Mouse (Mus musculus): ENCODE results near the gene Pgls. TPM values are rescaled to one million over a fixed set of nuclear protein-coding genes. Genes with fewer than 3 reads are reported as not detected.

Gene Pgls
- total and polyA plus RNA-seq, 3 experiments: 58.6 to 80.4 (median 66.3) TPM

- Histone ChIP-seq H3K27ac (no peak overlapping the region), H3K79me2 (replicated peaks; ENCODE audit: control insufficient read depth, insufficient read depth, low read length) (no peaks in the 10 kb centered on the region), H3K27me3 (ENCODE audit: control insufficient read depth, insufficient read depth, low read length) (no peaks in the 10 kb centered on the region), H3K4me1 (ENCODE audit: control insufficient read depth, insufficient read depth, low read length) (peaks cover 5% of the 10 kb centered on the region; the same call in 1 of the 2 replicates), H3K9ac (ENCODE audit: low read depth, low read length) (no peak overlapping the region), H3K4me3 (no peak overlapping the region), H3K36me3 (ENCODE audit: control insufficient read depth, insufficient read depth, low read length) (no peaks in the 10 kb centered on the region)
- intact Hi-C loops (cut with DNase I): no loop called here
- no peak for DNase-seq
- TF ChIP-seq CTCF (IDR thresholded peaks at IDR 0.05): no peak
- TF ChIP-seq POLR2A (IDR thresholded peaks at IDR 0.05; ENCODE audit: insufficient read depth, low read depth, low read length): no peak
- no peak for TF ChIP-seq EP300 (IDR thresholded peaks at IDR 0.05; ENCODE audit: insufficient read depth, low read depth, low read length)
Measured at GRCm38 (mm10) chr8:71598375-71598774, 6.4 kb downstream of the Pgls start.

DNA sequence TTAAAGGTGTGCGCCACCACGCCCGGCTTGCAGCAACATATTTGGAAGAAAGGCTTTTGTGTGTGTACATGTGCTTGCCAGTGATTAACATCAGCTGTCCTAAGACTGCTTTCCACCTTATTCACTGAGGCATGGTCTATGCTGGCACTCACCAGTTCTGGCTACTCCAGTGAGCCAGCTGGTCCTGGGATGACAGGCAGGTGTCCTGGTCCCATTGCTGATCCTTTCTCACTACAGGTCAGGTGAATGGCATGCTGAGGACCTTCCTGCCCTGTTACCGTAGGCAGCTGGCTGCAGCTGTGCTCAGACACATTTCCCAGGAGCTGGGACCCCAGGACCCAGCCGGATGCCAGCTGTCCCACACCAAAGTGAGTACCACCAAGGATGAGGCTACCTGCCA is 6.9 kb downstream of the Pgls start:
- Histone ChIP-seq H3K36me3 (ENCODE audit: control insufficient read depth, insufficient read depth, low read length) (no peaks in the 10 kb centered on the region), H3K4me1 (ENCODE audit: control insufficient read depth, insufficient read depth, low read length) (peaks cover 6% of the 10 kb centered on the region), H3K4me3 (no peak overlapping the region), H3K27me3 (ENCODE audit: control insufficient read depth, insufficient read depth, low read length) (no peaks in the 10 kb centered on the region), H3K27ac (no peak overlapping the region), H3K9ac (ENCODE audit: low read depth, low read length) (no peak overlapping the region), H3K79me2 (replicated peaks; ENCODE audit: control insufficient read depth, insufficient read depth, low read length) (no peaks in the 10 kb centered on the region)
- DNase-seq: no peak
- WGBS: 95% methylated on average over 5 of the region's 5 CpGs
- TF ChIP-seq EP300 (IDR thresholded peaks at IDR 0.05; ENCODE audit: insufficient read depth, low read depth, low read length) (no peak), POLR2A (IDR thresholded peaks at IDR 0.05; ENCODE audit: insufficient read depth, low read depth, low read length) (no peak), CTCF (IDR thresholded peaks at IDR 0.05) (no peak)
- intact Hi-C loops (cut with DNase I): no loop called here

DNA sequence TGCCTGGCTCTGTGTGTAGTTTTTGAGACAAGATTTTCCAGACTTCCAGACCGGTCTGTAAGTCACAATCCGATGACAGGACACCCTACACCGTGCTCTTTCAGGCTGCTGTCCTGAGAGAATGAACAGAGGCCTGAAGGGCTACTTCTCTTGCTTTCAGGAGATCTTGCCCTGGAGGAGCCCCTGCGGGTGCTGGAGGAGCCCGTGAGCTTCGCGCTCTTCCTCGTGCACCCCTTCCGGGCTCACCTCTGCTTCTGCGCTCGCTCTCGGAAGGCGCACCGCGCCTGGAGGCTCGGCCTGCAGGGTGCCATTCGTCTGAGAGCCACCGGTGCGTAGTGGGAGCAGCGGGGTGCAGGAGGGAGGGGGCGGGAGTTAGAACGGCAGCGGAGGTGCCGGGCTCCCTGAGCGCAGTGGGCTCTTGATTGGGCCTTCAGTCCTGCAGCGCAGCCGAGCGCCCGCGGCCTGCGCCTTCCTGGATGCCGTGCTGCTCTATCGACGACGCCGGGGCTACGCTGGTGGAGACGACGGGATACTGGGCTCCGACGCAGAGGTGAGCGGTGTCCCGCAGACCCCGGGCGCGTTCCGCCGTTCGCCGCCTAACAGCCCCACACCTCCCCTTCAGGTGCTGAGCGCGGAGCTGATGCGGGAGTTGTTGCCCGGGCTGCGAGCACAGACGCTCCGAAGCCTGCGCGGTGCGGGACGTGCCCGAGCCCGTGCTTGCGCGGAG is 10.1 kb downstream of the Pgls start:
- TF ChIP-seq EP300 (IDR thresholded peaks at IDR 0.05; ENCODE audit: insufficient read depth, low read depth, low read length): no peak
- Histone ChIP-seq H3K36me3 (ENCODE audit: control insufficient read depth, insufficient read depth, low read length) (no peaks in the 10 kb centered on the region), H3K27me3 (ENCODE audit: control insufficient read depth, insufficient read depth, low read length) (no peaks in the 10 kb centered on the region), H3K4me3 (peak overlapping the region; percentile 36), H3K4me1 (ENCODE audit: control insufficient read depth, insufficient read depth, low read length) (peaks cover 3% of the 10 kb centered on the region), H3K79me2 (replicated peaks; ENCODE audit: control insufficient read depth, insufficient read depth, low read length) (no peaks in the 10 kb centered on the region), H3K9ac (ENCODE audit: low read depth, low read length) (peak overlapping the region; percentile 40), H3K27ac (no peak overlapping the region)
- DNase-seq: no peak
- 10% methylated on average over 65 of the region's 65 CpGs for WGBS
- intact Hi-C loops (cut with DNase I): no loop called here

DNA sequence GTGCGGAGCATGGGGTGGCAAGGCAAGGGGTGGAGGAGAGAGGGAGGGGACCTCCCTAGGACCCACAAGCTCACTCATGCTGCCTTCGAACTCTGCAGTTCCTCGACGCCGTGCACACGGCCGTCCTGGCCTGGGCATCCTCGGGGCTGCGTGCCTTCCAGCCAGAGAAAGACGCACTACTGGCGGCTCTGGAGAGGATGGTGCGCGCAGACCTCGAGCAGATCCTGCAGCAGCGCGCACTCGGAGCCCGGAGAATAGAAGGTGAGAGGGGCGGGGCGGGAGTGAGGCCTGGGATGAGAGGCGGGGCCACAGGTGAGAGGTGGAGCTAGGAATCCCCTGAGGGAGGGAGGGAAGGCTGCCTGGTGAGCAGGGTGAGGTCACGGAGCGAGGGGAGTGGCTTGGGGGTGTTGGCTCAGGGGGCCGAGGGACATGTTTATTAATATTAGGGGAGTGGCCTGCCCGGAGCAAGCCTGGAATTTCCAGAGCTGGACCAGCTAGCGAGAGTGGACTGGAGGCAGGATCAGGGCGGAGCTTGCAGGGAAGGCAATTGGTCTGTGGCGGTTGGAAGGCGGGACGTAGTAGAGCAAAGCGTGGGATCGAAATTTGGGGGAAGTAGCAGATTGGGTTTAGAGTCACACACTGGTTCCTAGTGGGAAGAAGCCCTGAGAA is 10.8 kb downstream of the Pgls start:
- WGBS: 8% methylated on average over 32 of the region's 32 CpGs
- no peak overlapping the region for H3K27ac ChIP-seq
- no peaks in the 10 kb centered on the region for H3K36me3 ChIP-seq (ENCODE audit: control insufficient read depth, insufficient read depth, low read length)
- peaks cover 3% of the 10 kb centered on the region for H3K4me1 ChIP-seq (ENCODE audit: control insufficient read depth, insufficient read depth, low read length)
- no peak for TF ChIP-seq POLR2A (IDR thresholded peaks at IDR 0.05; ENCODE audit: insufficient read depth, low read depth, low read length)
- no peak for TF ChIP-seq CTCF (IDR thresholded peaks at IDR 0.05)
- no peak for TF ChIP-seq EP300 (IDR thresholded peaks at IDR 0.05; ENCODE audit: insufficient read depth, low read depth, low read length)
- H3K9ac ChIP-seq (ENCODE audit: low read depth, low read length): peak overlapping the region; percentile 40
- peak overlapping the region; percentile 36 for H3K4me3 ChIP-seq
- H3K27me3 ChIP-seq (ENCODE audit: control insufficient read depth, insufficient read depth, low read length): no peaks in the 10 kb centered on the region
- peak; percentile 76 for DNase-seq
- no peaks in the 10 kb centered on the region for H3K79me2 ChIP-seq (replicated peaks; ENCODE audit: control insufficient read depth, insufficient read depth, low read length)
- intact Hi-C loops (cut with DNase I): no loop called here

DNA sequence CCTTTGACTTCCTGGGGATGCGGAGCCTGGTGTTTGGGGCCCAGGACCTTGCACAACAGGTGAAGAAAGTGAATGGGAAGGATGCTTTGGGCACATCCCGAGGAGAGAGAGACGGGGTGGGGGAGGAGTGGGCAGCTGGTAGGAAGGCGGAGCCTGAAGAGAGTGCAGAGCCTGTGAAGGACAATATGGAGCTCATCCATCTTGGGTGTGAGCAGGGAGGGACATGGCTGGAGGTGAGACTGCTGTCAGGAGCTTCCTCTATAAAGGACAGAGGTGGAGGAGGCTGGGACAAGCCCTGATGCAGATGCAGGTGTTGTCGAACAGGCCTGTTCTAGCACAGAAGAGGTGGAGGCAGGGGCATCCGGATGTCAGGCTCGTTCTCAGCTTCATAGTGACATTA is 12.0 kb downstream of the Pgls start:
- H3K36me3 ChIP-seq (ENCODE audit: control insufficient read depth, insufficient read depth, low read length): no peaks in the 10 kb centered on the region
- 83% methylated on average over 7 of the region's 7 CpGs for WGBS
- H3K27me3 ChIP-seq (ENCODE audit: control insufficient read depth, insufficient read depth, low read length): no peaks in the 10 kb centered on the region
- intact Hi-C loops (cut with DNase I): no loop called here
- no peak overlapping the region for H3K4me3 ChIP-seq
- TF ChIP-seq CTCF (IDR thresholded peaks at IDR 0.05): no peak
- TF ChIP-seq EP300 (IDR thresholded peaks at IDR 0.05; ENCODE audit: insufficient read depth, low read depth, low read length): no peak
- no peak for TF ChIP-seq POLR2A (IDR thresholded peaks at IDR 0.05; ENCODE audit: insufficient read depth, low read depth, low read length)
- peaks cover 3% of the 10 kb centered on the region for H3K4me1 ChIP-seq (ENCODE audit: control insufficient read depth, insufficient read depth, low read length)
- no peak for DNase-seq
- no peak overlapping the region for H3K9ac ChIP-seq (ENCODE audit: low read depth, low read length)
- H3K79me2 ChIP-seq (replicated peaks; ENCODE audit: control insufficient read depth, insufficient read depth, low read length): no peaks in the 10 kb centered on the region
- no peak overlapping the region for H3K27ac ChIP-seq

Data from heart, adult 2 months (tissue).